Mouse (Mus musculus) monocyte, adult 2 months (primary cell): ENCODE measurements around the gene Itgb1.

Experiments used
- DNase-seq, 2 experiments: peaks; one replicate each; pipeline ENCODE4 v3.0.0; 2022; ENCODE audit warnings: low spot score in 2 of 2, low read depth in 1 of 2

The Itgb1 gene

GRCm38 (mm10) chr8:128685507-128686428, at the start of gene Itgb1:
Gene Itgb1 (plus strand): TSS chr8:128685654.
- peak in 1 of 2 experiments; percentile 49 for DNase-seq

GRCm38 (mm10) chr8:128643104-128643503, 42.4 kb upstream of the Itgb1 start:
- DNase-seq = no peak

- no peak for DNase-seq
These were observed 40.0 kb upstream of the Itgb1 start for GRCm38 (mm10) chr8:128645452-128645851.

GRCm38 (mm10) chr8:128646456-128646855, 39.0 kb upstream of the Itgb1 start:
- no peak for DNase-seq

GRCm38 (mm10) chr8:128648071-128648470, 37.4 kb upstream of the Itgb1 start:
- DNase-seq = no peak

GRCm38 (mm10) chr8:128650331-128650855, 35.1 kb upstream of the Itgb1 start:
- DNase-seq = no peak

GRCm38 (mm10) chr8:128652399-128653109, 32.9 kb upstream of the Itgb1 start:
- no peak for DNase-seq

GRCm38 (mm10) chr8:128653642-128654364, 31.7 kb upstream of the Itgb1 start:
- DNase-seq = no peak

GRCm38 (mm10) chr8:128654365-128655099, 30.9 kb upstream of the Itgb1 start:
- DNase-seq = peak; percentile 12 to 46

- DNase-seq = no peak
These were observed 23.3 kb upstream of the Itgb1 start for GRCm38 (mm10) chr8:128662144-128662543.

GRCm38 (mm10) chr8:128662696-128663095, 22.8 kb upstream of the Itgb1 start:
- DNase-seq = no peak

- DNase-seq = no peak
These were observed 22.3 kb upstream of the Itgb1 start for GRCm38 (mm10) chr8:128663106-128663505.

- no peak for DNase-seq
These were observed 18.7 kb upstream of the Itgb1 start for GRCm38 (mm10) chr8:128666576-128667263.

- no peak for DNase-seq
These were observed 13.6 kb upstream of the Itgb1 start for GRCm38 (mm10) chr8:128671813-128672212.

- DNase-seq = no peak
These were observed 13.0 kb upstream of the Itgb1 start for GRCm38 (mm10) chr8:128672441-128672840.

GRCm38 (mm10) chr8:128672950-128673349, 12.5 kb upstream of the Itgb1 start:
- no peak for DNase-seq

GRCm38 (mm10) chr8:128675848-128676629, 9.4 kb upstream of the Itgb1 start:
- no peak for DNase-seq

- DNase-seq = no peak
These were observed 5.5 kb upstream of the Itgb1 start for GRCm38 (mm10) chr8:128679909-128680308.
